Mouse (Mus musculus): Measurements from ENCODE around the gene Rnf220.

The Rnf220 gene

GRCm38 (mm10) chr4:117330132-117330531 lies 166.7 kb downstream of the Rnf220 start:
- DNase-seq = no peak

DNA sequence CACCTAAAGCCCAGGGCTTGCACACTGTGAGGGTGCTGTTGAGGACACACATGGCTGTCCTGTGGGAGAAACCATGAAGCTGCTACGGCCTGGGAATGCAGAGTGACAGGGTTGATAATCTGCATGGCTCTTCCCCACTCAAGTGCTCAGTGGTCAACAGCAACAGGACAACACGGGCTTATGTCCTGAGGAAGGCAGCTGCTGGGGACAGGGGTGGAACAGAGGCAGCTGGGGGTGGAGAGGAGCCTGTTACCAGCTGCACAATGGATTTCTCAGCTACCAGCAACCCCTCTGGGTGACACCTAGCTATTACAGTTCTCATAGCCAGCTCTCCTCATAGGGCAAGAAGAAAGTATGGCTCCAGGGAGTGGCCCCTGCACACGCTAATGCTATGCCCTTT lies 169.9 kb downstream of the Rnf220 start:
- no peak for DNase-seq

DNA sequence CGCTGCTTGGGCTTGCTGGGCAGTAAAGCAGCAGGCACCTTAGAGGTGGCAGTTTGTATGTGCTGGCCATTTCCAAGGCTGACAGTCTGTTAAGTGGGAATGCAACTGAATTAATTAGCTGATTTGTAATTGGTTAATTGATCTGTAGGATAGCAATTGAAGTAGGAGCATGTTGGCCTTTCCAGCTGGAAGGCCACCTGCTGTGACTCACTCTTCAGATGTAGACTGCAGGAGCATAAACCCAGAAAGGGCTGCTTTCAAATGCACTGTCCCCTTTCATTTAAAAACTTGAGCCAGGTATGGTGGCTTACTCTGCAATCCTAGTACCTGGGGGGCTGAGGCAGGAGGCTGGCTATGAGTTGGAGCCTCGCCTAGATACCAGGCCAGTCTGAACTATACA lies 171.8 kb downstream of the Rnf220 start:
- no peak for DNase-seq

DNA sequence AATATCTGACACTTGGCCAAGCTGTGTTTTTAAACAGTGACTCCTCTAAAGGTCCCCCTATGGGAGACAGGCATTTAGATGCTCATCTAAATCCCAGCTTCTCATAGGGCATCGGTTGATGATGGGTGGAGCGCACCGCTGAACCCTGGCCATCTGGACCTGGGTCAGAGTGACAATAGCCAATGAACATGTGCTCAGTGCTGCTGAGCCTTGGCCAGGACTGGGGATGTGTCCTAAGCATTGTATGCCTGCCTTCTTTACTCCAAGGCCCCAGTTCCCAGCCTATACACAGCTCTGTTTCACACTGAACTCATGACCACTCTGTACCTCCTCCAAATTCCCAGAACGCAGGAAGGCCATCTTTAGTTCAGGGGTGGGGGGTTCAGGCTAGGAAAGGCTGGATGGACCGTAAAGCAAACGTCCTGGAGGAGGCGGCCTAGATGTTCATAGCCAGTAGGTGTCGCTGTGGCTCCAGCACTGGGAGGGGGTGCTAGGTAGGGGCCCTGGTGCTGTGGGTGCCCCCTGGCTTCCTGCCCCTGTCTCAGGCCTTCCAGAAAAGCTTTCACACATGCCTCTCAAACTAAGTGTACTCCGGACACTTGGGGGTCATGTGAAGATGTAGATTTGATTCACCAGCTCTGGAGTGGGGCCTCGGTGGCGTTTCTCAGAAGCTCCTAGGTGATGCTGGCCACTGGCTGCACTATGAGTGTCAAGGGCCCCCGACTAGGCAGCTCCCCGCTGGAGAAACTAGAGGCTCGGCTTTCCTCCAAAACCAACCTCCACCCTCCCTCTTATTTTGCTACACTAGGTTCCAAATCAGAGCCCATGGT lies 173.1 kb downstream of the Rnf220 start:
- peak; percentile 68 for DNase-seq

DNA sequence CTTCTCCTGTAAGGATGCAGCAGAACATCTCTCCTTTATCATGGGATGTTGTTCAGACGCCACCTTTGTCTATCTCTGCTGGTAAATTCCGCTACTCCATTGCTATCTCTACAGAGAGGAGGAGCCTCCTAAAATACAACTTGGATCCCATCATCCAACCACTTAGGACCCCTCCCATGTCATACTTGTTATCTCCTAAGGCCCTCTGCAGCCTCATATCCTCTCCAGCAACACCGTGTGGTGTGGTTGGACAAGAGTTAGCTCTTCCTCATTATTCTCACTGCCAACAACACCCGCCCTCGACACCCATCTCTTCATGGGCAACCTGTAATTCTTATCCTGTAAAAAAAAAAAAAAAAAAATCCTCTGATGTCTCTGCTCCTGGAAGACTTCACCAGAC lies 175.8 kb downstream of the Rnf220 start:
- DNase-seq = no peak

DNA sequence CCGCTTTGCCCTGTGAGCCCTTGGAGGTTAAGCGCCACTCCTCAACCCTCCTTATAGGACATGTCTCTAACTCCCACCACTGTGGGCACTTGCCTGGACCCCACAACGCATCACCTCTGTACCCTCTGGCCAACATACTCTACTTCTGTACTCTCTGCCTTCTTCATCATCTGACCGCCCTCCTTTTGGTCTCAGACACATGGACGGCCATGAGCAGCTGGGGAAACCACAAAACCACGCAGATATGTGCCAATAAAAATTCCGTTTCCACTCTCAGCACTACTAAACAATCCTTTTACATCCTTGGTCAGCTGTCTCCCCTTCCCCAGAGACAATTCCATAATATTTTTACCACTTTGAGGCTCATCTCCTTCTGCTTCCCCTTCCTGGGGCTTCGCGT lies 178.3 kb downstream of the Rnf220 start:
- DNase-seq = no peak

GRCm38 (mm10) chr4:117317701-117318190 lies 179.1 kb downstream of the Rnf220 start:
- DNase-seq = no peak

DNA sequence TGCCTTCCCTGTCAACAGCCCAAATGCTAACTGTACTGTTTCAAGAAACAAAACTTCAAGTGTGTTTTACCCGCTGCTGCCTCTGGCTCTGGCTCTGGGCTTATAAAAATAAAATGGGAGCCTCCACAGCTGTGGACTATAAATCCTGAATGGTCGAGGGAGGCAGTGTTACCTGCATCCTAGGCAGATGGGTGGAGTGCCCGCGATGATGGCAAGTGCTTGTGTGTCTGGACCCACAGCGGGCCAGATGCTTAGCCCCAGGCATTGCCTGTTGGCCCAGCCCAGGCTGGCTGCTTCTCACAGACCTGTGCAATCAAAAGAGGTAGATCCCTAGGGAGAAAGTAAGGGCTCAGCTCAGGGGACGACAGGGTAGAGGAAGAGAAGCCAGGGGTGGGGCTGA lies 180.1 kb downstream of the Rnf220 start:
- no peak for DNase-seq

- DNase-seq = no peak
Observed at GRCm38 (mm10) chr4:117314849-117315500, 181.9 kb downstream of the Rnf220 start.

DNA sequence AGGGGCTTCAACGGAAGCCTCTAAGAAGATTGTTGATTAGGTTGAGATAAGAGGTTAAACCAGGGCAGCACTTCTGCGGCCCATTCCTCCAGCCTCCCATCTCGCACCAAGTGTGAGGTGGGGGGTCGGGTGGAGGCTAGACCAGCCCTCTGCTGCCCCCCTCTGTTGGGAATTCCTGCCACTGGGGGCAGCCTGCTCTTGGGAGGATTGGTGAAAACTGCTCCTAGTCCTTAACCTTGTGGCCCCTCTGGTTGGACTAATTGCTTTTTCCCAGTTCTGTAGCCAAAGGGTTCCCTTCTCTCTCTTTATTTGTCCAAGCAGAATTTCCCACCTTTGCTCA lies 183.8 kb downstream of the Rnf220 start:
- peak; percentile 32 for DNase-seq

- no peak for DNase-seq
Observed at GRCm38 (mm10) chr4:117312416-117313084, 184.3 kb downstream of the Rnf220 start.

DNA sequence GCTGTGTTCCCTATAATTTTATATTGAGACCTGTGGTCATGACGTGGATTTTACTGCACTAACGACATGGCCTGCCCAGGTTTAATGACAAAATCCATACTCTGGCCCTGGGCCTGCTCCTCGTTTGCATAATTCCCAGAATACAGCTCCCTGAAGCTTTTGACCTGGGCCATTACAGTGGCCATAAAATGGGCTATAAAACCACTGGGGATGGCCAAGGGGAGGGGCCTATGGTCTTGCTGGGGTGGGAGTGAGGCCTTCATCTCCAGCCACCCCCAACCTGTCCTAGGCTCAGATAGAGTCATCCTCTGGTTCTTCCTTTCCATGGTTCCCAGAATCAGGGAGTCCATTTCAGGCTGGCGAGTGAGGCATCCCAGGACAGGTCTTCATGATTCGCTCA lies 185.0 kb downstream of the Rnf220 start:
- no peak for DNase-seq

- no peak for DNase-seq
Observed at GRCm38 (mm10) chr4:117309427-117309826, 187.4 kb downstream of the Rnf220 start.

DNA sequence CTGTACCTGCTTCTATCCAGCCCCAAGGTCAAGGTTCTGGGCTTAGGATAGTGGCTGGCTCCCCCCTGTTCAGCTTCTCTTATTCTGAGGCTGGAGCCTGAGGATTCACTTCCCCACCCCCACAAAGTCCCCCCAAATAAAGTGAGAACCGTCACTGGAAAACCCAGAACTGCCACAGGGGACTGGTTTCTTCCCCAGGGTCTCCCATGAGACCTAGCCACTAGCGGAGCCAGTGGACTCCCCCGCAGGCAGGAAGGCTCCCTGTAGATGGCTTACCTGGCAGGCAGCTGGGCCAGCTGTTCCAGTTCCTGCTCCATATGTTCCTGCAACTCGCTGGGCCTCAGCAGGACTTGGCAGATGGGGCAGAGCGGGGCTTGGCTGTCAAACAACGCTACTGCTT lies 189.6 kb downstream of the Rnf220 start:
- DNase-seq = no peak

DNA sequence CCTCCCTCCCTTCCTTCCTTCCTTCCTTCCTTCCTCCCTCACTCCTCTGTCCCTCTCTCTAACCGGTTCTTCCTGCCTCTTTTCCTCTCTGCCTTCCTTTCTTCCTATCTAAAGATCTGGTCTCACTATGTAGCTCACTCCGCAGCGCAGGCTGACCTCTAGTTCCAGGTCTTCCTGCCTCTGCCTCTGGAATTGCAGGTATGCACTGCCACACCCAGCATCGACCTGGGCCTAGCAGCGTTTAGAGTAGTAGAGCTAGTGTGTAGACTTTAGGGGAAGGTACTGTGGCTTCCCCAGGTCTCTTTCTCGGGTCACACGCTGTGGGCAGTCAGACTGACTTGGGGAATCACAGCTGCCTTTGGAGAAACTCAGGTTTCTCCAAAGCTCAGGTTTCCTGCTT lies 191.4 kb downstream of the Rnf220 start:
- no peak for DNase-seq

GRCm38 (mm10) chr4:117304239-117305025 lies 192.4 kb downstream of the Rnf220 start:
- DNase-seq = peak; percentile 18

GRCm38 (mm10) chr4:117303581-117304238 lies 193.1 kb downstream of the Rnf220 start:
- no peak for DNase-seq

- no peak for DNase-seq
Observed at GRCm38 (mm10) chr4:117302027-117302806, 194.6 kb downstream of the Rnf220 start.

DNA sequence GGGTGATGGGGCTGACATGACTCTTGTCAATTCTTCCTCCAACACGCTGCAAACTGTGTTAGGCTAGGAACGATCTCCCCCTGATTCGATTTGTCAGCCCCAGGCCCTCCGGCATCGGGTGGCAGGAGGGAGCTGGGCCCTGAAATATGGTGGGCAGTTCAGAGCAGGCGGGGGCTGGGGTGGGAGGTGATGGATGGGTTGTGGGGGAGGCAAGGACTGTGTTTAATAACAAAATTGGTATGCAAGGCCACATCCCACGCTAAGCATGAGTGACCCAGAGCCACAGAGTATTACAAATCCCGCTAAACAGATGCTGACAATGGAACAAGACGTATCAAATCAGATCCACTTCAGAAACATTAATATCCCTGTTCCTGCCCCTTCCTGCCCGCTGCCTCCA lies 196.9 kb downstream of the Rnf220 start:
- DNase-seq = no peak

GRCm38 (mm10) chr4:117297819-117298218 lies 199.0 kb downstream of the Rnf220 start:
- DNase-seq = no peak

DNA sequence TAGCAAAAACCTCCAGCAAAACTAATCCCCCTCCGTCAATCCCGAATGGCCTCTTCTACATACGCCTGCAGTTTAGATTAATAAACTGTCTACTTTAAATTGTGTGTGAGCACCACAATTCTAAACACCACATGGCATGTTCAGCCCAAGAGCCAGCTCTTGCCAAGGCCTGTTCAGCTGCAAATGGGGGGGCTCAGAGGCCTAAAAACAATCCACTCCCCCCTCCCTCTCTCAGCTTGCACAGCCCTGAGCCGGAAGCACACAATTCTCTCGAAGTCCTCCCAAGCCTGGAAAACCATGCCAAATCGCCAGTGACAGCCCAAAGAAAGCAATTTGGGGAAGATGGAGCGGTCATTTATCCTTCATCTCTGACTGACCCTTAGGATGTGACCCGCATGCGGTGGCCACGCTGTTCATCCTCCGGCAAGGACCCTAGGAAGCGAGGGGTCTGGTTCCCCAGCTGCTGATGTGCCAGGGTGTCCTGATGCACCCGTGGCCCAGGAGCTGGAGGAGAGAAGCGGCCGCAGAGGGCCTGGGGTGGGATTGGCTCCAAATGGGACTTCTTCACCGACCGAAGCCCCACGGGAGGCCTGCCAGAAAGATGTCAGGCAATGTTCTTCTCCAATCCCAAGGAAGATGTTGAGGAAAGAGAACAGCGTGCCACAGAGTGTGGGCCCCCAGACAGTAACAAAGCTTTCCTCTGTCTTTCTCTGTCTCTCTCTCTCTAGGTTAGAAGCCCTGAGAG lies 199.8 kb downstream of the Rnf220 start:
- DNase-seq = no peak

All from lung, postnatal 14 days (tissue).